In genomic region chr14:62254371-62254770, GRCm38 (mm10) we compare ENCODE assay signal across 13 mouse cellular contexts. TPM values are rescaled to one million over a fixed set of nuclear protein-coding genes. Genes with fewer than 3 reads are reported as not detected.
A peak's percentile ranks its signal among the peaks of the same experiment; 100 is the strongest.
DNase-seq lines count a peak whose midpoint lies in the region; ATAC-seq lines count a peak whose summit lies in the region.
"Had no signal": no experiment of that assay in that cellular context is flagged by ENCODE, and none has a peak within 500 bp of the region (broad histone marks: within the 10 kb centered on the region; RNA-seq: fewer than 3 reads in every experiment).

No protein-coding gene starts in this region.

- peak; percentile 58 for DNase-seq in forebrain, embryonic 14.5 days (ENCODE audit: low spot score)
- DNase-seq in lung, postnatal 36 days: peak; percentile 11
- no peak for DNase-seq in lung, adult 18-20 months
- DNase-seq in embryo, embryonic 11 days: peak; percentile 67
- no peak for DNase-seq in cerebellum, postnatal 14 days
- no peak for DNase-seq in cerebellum, postnatal 10 days
- no peak for DNase-seq in left cerebral cortex, postnatal 14 days (ENCODE audit: low spot score in 2 of 2)
- DNase-seq: kidney, adult 9 months had no signal

- H3K9me3 ChIP-seq in forebrain, embryonic 14.5 days (replicated peaks; ENCODE audit: control insufficient read depth, low read length): no peaks in the 10 kb centered on the region
- H3K9me3 ChIP-seq in forebrain, embryonic 13.5 days (replicated peaks): no peaks in the 10 kb centered on the region
- H3K9me3 ChIP-seq: hindbrain, embryonic 13.5 days; limb, embryonic 13.5 days; midbrain, embryonic 12.5 days had no signal

- no peaks in the 10 kb centered on the region for H3K27me3 ChIP-seq in forebrain, embryonic 14.5 days (replicated peaks; ENCODE audit: control insufficient read depth, insufficient read depth, low read length)
- H3K27me3 ChIP-seq in forebrain, embryonic 13.5 days: no peaks in the 10 kb centered on the region
- H3K27me3 ChIP-seq: hindbrain, embryonic 13.5 days; limb, embryonic 13.5 days; midbrain, embryonic 12.5 days had no signal

- no peaks in the 10 kb centered on the region for H3K4me1 ChIP-seq in forebrain, embryonic 14.5 days (ENCODE audit: control insufficient read depth, insufficient read depth, low read length)
- H3K4me1 ChIP-seq in forebrain, embryonic 13.5 days: peaks cover 6% of the 10 kb centered on the region; the same call in 1 of the 2 replicates
- H3K4me1 ChIP-seq: hindbrain, embryonic 13.5 days had no signal

- intact Hi-C loops in left cerebral cortex, postnatal 14 days (cut with DNase I): loop anchor here (5.0 kb wide), 3 partner anchors 203 to 682 kb away; partner anchors contain the start of gene Gucy1b2

- H3K9ac ChIP-seq in forebrain, embryonic 14.5 days (ENCODE audit: low read length): no peak overlapping the region
- H3K9ac ChIP-seq in forebrain, embryonic 13.5 days: no peak overlapping the region
- H3K9ac ChIP-seq: hindbrain, embryonic 13.5 days; limb, embryonic 13.5 days; midbrain, embryonic 12.5 days had no signal

- H3K4me3 ChIP-seq in forebrain, embryonic 14.5 days (ENCODE audit: low read depth, low read length): no peak overlapping the region
- H3K4me3 ChIP-seq in forebrain, embryonic 13.5 days: no peak overlapping the region
- H3K4me3 ChIP-seq: hindbrain, embryonic 13.5 days; limb, embryonic 13.5 days; midbrain, embryonic 12.5 days had no signal

- ATAC-seq in forebrain, embryonic 14.5 days: no peak
- ATAC-seq in forebrain, embryonic 13.5 days: no peak

- 47% methylated on average over 8 of the region's 8 CpGs for WGBS in forebrain, embryonic 14.5 days
- WGBS in forebrain, embryonic 13.5 days: 65% methylated on average over 8 of the region's 8 CpGs

- H3K27ac ChIP-seq in forebrain, embryonic 14.5 days (ENCODE audit: low read depth, low read length): no peak overlapping the region
- no peak overlapping the region for H3K27ac ChIP-seq in forebrain, embryonic 13.5 days
- H3K27ac ChIP-seq: hindbrain, embryonic 13.5 days; limb, embryonic 13.5 days; midbrain, embryonic 12.5 days had no signal

- no peaks in the 10 kb centered on the region for H3K36me3 ChIP-seq in forebrain, embryonic 14.5 days (ENCODE audit: control insufficient read depth, insufficient read depth, low read length)
- H3K36me3 ChIP-seq in forebrain, embryonic 13.5 days (ENCODE audit: poor library complexity, severe bottlenecking): no peaks in the 10 kb centered on the region
- H3K36me3 ChIP-seq: hindbrain, embryonic 13.5 days; limb, embryonic 13.5 days; midbrain, embryonic 12.5 days had no signal

- H3K4me2 ChIP-seq in forebrain, embryonic 14.5 days (ENCODE audit: low read length): no peak overlapping the region
- no peak overlapping the region for H3K4me2 ChIP-seq in forebrain, embryonic 13.5 days
- H3K4me2 ChIP-seq: heart, embryonic 11.5 days; hindbrain, embryonic 13.5 days; limb, embryonic 13.5 days; midbrain, embryonic 12.5 days had no signal

RNA-seq across cellular contexts. Expression of gene Rnaseh2b, which starts 38.0 kb away (rescaled TPM):
- polyA plus RNA-seq in forebrain, embryonic 14.5 days (2014; fragmentation: Nextera tagmentation; extraction: Ambion mirVana): 79.6 and 82.6 TPM in 2 replicates
- 80.0 and 102 TPM in 2 replicates for polyA plus RNA-seq in forebrain, embryonic 13.5 days (2015; fragmentation: Nextera tagmentation; extraction: Ambion mirVana)
- 10 to 100 TPM; 13.8 to 18.0 TPM for total RNA-seq in left cerebral cortex, postnatal 14 days (2021)

RNA-seq across cellular contexts. Expression of gene Dleu7, which starts 38.5 kb away (rescaled TPM):
- polyA plus RNA-seq in forebrain, embryonic 14.5 days (2014; fragmentation: Nextera tagmentation; extraction: Ambion mirVana): 24.3 and 28.2 TPM in 2 replicates
- 17.4 and 20.4 TPM in 2 replicates for polyA plus RNA-seq in forebrain, embryonic 13.5 days (2015; fragmentation: Nextera tagmentation; extraction: Ambion mirVana)
- total RNA-seq in left cerebral cortex, postnatal 14 days (2021): 10 to 100 TPM in 1 of 2 experiments, 1 to 10 TPM in 1; 9.7 to 10.1 TPM

Comparison
In these comparisons a context has a peak if more than half of its experiments do, and no peak if none do; other contexts are left out.
1. DNase-seq: peak in forebrain, embryonic 14.5 days (single experiment), lung, postnatal 36 days (single experiment) and embryo, embryonic 11 days (single experiment); none in lung, adult 18-20 months (0 of 2), cerebellum, postnatal 14 days (0 of 2), cerebellum, postnatal 10 days (0 of 2) and left cerebral cortex, postnatal 14 days (0 of 2).